Mouse (Mus musculus) bone marrow macrophage, adult 2 months (primary cell): ENCODE results near the gene Gpx2. TPM values are rescaled to one million over a fixed set of nuclear protein-coding genes. Genes with fewer than 3 reads are reported as not detected.

Experiments used
- H3K27ac ChIP-seq: 2 replicates; pipeline ENCODE4 v1.5.1; 2012; ENCODE audit warnings: low read depth, low read length; ENCODE audit not compliant: insufficient read depth
- H3K4me1 ChIP-seq: 2 replicates; pipeline ENCODE4 v1.6.1; 2012; ENCODE audit warnings: low read length; ENCODE audit not compliant: control insufficient read depth, insufficient read depth
- H3K4me3 ChIP-seq: 2 replicates; pipeline ENCODE4 v1.5.1; 2012; ENCODE audit warnings: mild to moderate bottlenecking, low read length, moderate library complexity; ENCODE audit not compliant: insufficient read depth
- CTCF ChIP-seq: IDR thresholded peaks from 2 replicates; pipeline ENCODE4 v1.5.1; 2012; ENCODE audit warnings: low read depth, mild to moderate bottlenecking, low read length, moderate library complexity
- POLR2A ChIP-seq: IDR thresholded peaks from 2 replicates; pipeline ENCODE4 v1.6.1; 2012; ENCODE audit warnings: mild to moderate bottlenecking, low read depth, low read length, borderline replicate concordance
- polyA plus RNA-seq: library from polyadenylated mRNA; stranded (reverse); fragments of >200 nt; gene quantifications from 2 replicates; pipeline ENCODE4 v1.2.4, GENCODE M21; 2012; ENCODE audit not compliant: missing spikeins, insufficient read depth, insufficient read length

The Gpx2 gene
- polyA plus RNA-seq, 1 experiment = not detected

DNA sequence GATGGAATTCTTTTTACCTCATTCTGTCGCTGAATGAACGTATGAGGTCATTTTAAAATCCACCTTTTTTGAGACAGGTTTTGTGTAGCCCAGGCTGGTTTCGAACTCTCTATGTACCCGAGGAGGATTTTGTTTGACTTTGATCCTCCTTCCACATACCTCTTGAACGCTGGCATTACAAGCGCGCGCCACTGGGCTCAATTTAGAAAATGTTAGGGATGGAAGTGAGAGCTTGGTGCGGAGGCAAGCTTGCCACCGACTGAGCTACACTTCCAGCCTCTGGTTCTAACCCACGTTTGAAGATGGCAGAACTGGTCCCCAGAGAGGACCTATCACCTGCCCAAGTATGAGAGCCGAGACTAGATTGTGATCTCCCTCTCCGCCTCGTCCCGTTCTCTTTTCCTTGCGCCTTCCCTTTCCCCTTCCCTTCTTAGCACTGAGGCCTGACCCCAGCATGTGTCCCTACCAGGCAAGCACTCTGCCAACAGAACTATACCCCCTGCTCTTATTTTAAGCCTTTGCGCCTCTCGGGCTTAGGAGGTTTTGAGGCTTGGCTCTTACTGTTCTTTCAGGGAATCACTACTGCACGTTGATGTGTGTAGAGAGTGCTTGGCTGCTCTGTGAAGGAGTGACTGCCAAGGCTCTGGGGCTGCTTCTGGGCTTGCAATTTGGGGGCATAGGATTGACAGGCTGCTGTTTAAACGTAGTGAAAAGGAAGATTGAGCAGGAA, 29.3 kb downstream of the Gpx2 start:
- peaks cover 8% of the 10 kb centered on the region for H3K4me1 ChIP-seq
- H3K4me3 ChIP-seq = peak overlapping the region; percentile 74
- TF ChIP-seq CTCF (no peak), POLR2A (no peak)
- H3K27ac ChIP-seq = no peak overlapping the region

DNA sequence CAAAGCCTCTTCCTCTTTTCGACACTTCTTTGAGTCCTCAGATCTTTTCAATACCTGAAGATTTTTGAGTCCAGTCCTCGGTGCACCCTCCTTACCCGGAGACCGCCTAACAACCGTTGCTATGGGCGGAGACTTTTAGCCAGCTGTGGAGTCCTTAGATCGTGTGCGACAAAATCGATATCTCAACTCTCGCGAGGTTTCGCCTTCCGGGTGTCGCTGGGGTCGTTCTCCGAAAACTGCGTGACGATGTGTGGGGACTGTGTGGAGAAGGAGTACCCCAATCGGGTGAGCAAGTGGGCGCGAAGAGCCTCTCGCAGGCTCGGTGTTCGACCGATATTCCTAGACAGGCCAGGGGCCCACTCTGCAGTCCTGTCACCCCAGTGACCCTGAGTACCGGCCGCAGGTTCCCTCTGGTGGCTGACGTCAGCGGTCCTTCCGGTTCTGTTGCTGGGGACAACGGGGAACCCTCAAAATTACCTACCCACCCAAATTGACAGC, 30.0 kb downstream of the Gpx2 start, which contains the start of the genes Churc1 and Fntb:
Gene Churc1, plus strand, starts transcription at position 185 of the 498 bp plus-strand sequence.
Gene Fntb, plus strand, starts transcription at position 236 of the 498 bp plus-strand sequence.
- Histone ChIP-seq H3K27ac (peak within 1 kb of the TSS; percentile 72), H3K4me1 (peaks cover 8% of the 10 kb centered on the region), H3K4me3 (peak within 1 kb of the TSS; percentile 74)
- TF ChIP-seq POLR2A (no peak), CTCF (no peak)

DNA sequence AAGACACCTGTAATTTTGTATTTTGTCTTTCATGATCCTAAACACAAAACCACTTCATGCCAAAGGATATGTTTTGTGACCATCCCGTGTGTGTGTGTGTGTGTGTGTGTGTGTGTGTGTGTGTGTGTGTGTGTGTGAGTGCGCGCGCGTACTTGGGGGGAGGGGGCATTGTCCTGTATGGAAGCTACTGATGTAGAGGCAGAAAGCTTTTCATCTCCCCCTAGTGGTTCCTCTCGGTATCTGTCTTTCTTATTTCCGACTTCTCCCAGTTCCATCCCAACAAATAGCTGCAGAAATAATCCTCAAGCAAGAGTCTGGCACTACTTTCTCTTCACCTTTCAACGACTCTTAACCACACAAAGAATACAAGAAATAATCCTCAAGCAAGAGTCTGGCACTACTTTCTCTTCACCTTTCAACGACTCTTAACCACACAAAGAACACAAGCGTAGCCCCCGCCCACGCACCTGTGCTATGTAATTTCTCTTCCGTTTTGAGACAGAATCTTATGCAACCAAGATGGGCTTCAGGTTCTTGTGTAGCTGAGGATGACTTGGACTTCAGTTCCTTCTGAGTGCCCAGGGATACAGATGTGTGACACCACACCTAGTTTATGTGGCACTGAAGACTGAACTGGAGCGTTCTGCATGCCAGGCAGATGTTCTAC, 42.6 kb downstream of the Gpx2 start:
- Histone ChIP-seq H3K4me3 (no peak overlapping the region), H3K27ac (no peak overlapping the region), H3K4me1 (no peaks in the 10 kb centered on the region)
- TF ChIP-seq CTCF = no peak
- no peak for TF ChIP-seq POLR2A

DNA sequence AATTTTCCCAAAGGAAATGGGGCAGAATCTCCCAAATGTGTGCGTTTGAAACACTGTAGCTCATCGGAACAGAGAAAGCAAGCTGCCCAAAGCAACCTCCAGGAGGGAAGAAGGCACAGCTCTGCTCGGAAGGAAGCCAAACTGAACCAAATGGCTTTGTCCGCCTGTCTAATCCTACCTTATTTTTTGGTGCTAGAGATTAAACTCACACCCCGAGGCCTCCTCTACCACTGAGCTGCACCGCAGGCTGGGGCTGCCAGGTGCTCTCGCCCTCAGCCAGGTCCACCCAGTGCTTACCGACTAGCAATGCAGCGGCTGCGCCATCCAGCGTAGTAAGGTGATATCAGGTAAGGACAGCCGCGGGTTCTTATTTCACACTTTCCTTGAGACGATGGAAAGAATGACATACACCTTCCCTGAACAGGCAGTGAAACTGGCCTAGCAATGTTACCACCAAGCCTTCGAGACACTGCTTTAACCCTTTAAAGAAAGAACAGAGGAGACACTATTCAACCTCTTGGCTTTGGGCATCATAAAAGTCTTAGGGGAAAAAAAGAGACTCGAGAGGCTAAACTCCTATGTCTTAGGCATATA, 44.4 kb downstream of the Gpx2 start:
- TF ChIP-seq CTCF (no peak), POLR2A (no peak)
- Histone ChIP-seq H3K4me1 (no peaks in the 10 kb centered on the region), H3K27ac (no peak overlapping the region), H3K4me3 (no peak overlapping the region)

Other genes with a start within 250 kb of the Gpx2 start
- 0.12 and 0.27 TPM in 2 replicates for gene Sptb, start 85.0 kb downstream of the Gpx2 start, polyA plus RNA-seq
- gene Churc1, start 30.0 kb downstream of the Gpx2 start, polyA plus RNA-seq = 52.1 and 52.3 TPM in 2 replicates
- 4.3 and 5.5 TPM in 2 replicates for gene Fntb, start 30.0 kb downstream of the Gpx2 start, polyA plus RNA-seq
- gene Rab15, start 27.4 kb upstream of the Gpx2 start, polyA plus RNA-seq = not detected in 2 replicates
- 99.5 and 108 TPM in 2 replicates for gene Max, start 166.6 kb upstream of the Gpx2 start, polyA plus RNA-seq